Mouse (Mus musculus) olfactory bulb, adult 2 months (tissue): ENCODE data around the gene Cd68.

Source experiments
- CTCF ChIP-seq: fragments of 200-500 bp; IDR thresholded peaks from 2 replicates; pipeline ENCODE4 v1.5.1; 2012; ENCODE audit warnings: low read depth, mild to moderate bottlenecking, low read length, moderate library complexity; ENCODE audit not compliant: insufficient read depth
- POLR2A ChIP-seq: fragments of 200-500 bp; IDR thresholded peaks from 2 replicates; pipeline ENCODE4 v1.6.1; 2012; ENCODE audit warnings: mild to moderate bottlenecking, low read depth, low read length, moderate library complexity; ENCODE audit not compliant: insufficient read depth

DNA sequence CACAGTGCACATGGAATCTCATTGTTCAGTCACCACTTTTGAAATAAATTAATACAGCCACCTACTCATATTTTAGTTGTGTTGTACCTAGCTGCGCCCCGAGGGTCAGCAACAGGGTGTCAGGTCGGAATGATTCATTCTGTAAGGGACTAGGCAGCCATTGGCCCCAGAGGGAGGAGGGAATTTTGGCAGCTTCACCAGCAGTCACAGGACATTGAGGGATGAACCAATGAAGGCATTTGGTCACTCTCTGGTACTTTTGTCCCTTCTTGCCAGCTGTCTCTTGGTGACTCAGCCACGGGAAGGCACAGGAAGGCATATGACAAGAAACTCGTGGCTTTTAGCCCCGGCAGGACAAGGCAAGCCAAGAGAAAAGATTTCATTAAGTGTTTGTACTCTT is 2.2 kb downstream of the Cd68 start:
- TF ChIP-seq POLR2A: no peak
- TF ChIP-seq CTCF: no peak
